Mouse (Mus musculus) lung, adult 2 months (tissue): ENCODE results near the gene Abraxas1. TPM values are rescaled to one million over a fixed set of nuclear protein-coding genes. Genes with fewer than 3 reads are reported as not detected.

Experiments
- DNase-seq: peaks from one replicate; pipeline ENCODE4 v3.0.0; 2022
- H3K4me1 ChIP-seq: fragments of 200-500 bp; 2 replicates; pipeline ENCODE4 v1.6.1; 2011; ENCODE audit warnings: low read length; ENCODE audit not compliant: control insufficient read depth, insufficient read depth
- H3K4me3 ChIP-seq: fragments of 200-500 bp; replicated peaks from 2 replicates; pipeline ENCODE3; 2011; ENCODE audit warnings: low read depth, mild to moderate bottlenecking, control low read depth, low read length; ENCODE audit errors: extremely low read depth
- CTCF ChIP-seq: fragments of 200-500 bp; IDR thresholded peaks from 2 replicates; pipeline ENCODE4 v1.5.1; 2011; ENCODE audit warnings: mild to moderate bottlenecking, low read length, control low read depth; ENCODE audit not compliant: insufficient read depth
- POLR2A ChIP-seq: fragments of 200-500 bp; IDR thresholded peaks from 2 replicates; pipeline ENCODE4 v1.6.1; 2011; ENCODE audit warnings: low read depth, mild to moderate bottlenecking, control low read depth, low read length, borderline replicate concordance; ENCODE audit errors: extremely low read depth
- WGBS: fragments of 180-500 bp; shearing (Covaris S2); methylation state at CpG from one replicate; pipeline ENCODE4 v1.1.7; 2018; 5-methylcytosine and 5-hydroxymethylcytosine counted together
- polyA plus RNA-seq: library from polyadenylated mRNA; depleted of rRNA; stranded (reverse); fragments of >200 nt; gene quantifications from 2 replicates; pipeline ENCODE4 v1.2.3, GENCODE M21; 2012

The Abraxas1 gene
- polyA plus RNA-seq, 1 experiment, result 3.1 TPM

GRCm38 (mm10) chr5:100828701-100829100 lies 7.9 kb upstream of the Abraxas1 start:
- Histone ChIP-seq H3K4me3 (no peak overlapping the region), H3K4me1 (no peaks in the 10 kb centered on the region)
- WGBS, result 78% methylated on average over 3 of the region's 3 CpGs
- no peak for DNase-seq
- TF ChIP-seq CTCF (no peak), POLR2A (no peak)

DNA sequence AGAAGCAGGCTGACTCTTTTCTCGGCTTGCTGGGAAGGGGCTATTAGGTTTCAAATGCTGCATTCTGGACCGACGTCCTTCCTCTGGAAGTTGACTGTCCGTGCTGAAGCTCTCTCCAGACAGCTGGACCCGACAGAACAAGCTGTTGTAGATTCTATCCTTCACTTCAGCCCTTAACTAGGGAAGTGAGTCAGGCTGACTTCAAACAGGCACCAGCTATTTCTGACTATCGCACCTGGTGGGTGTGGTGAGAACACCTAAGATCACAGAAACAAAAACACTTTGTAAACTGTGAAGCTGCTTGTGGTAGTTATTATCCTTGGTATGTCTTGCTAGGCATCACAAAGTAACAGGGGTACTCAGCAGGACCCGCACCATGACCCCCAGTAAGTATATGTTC lies 5.8 kb upstream of the Abraxas1 start:
- H3K4me1 ChIP-seq, result no peaks in the 10 kb centered on the region
- no peak for DNase-seq
- H3K4me3 ChIP-seq, result no peak overlapping the region
- 65% methylated on average over 7 of the region's 7 CpGs for WGBS
- TF ChIP-seq POLR2A, result no peak
- TF ChIP-seq CTCF, result no peak

- Histone ChIP-seq H3K4me3 (no peak overlapping the region), H3K4me1 (no peaks in the 10 kb centered on the region)
- 15% methylated on average over 2 of the region's 2 CpGs for WGBS
- DNase-seq, result no peak
- no peak for TF ChIP-seq POLR2A
- TF ChIP-seq CTCF, result 0 out of 2 replicates have a peak, but pooled peaks have one; percentile 9
Measured at GRCm38 (mm10) chr5:100825975-100826374, 5.2 kb upstream of the Abraxas1 start.

GRCm38 (mm10) chr5:100822826-100823225 lies 2.1 kb upstream of the Abraxas1 start:
- Histone ChIP-seq H3K4me1 (no peaks in the 10 kb centered on the region), H3K4me3 (no peak overlapping the region)
- no peak for DNase-seq
- WGBS, result 66% methylated on average over 7 of the region's 7 CpGs
- no peak for TF ChIP-seq POLR2A
- TF ChIP-seq CTCF, result no peak

DNA sequence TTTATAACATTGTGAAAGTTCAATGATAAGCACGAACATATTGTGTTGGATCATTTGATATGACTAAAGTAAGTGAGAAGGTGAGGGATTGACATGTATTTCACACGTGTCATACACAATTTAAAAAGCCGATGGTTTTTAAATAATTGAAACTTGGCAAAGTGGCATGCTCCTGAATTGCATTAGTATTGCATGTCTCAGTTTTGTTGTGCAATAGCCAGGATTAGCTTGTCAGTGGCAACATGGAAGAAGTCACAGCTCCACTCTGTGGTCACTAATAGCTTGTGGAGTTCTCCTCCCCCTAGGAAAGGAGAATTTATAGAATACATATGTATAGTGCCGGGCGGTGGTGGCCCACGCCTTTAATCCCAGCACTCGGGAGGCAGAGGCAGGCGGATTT lies 610 bp upstream of the Abraxas1 start:
- TF ChIP-seq POLR2A (no peak), CTCF (no peak)
- 67% methylated on average over 8 of the region's 8 CpGs for WGBS
- Histone ChIP-seq H3K4me3 (no peak overlapping the region), H3K4me1 (no peaks in the 10 kb centered on the region)
- DNase-seq, result no peak

DNA sequence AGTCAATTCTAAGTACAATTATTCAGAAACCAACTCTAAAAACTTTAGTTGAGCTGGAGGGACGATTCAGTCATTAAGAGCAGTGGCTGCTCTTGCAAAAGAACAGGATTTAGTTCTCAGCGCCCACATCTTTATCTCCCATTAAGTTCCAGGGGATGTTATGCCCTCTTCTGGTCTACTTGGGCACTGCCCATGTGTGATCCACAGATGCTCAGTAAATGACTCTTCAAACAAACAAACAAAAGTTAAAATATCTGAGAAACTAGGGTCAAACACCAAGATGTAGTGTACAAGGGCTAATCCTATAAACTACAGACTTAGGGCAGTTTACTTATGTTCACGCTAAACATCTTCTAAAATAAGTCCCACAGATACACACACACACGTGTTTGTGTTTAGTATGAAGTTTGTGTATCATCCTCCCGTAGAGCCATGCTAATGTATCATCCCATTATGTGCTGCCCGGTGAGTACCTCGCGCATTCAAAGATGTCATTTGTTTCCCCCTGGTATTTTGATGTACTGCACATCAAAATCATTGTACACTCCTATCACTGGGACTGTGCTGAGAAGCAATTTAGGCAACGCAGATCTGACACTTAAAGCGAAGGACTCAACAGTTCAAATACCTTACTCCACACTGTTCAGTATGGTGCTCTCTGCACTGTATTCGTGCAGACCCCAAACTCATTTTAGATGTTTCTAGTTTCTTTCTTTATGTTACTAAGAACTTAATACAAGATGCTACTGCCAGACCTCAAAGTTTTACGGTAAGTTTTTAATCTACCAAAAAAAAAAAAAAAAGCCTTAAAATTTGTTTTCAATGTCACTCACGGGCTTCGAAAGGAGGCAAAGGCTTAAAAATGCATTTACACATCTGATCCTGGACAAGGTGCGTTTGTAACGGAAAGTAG lies 941 bp downstream of the Abraxas1 start:
- no peak for DNase-seq
- peak overlapping the region; percentile 87 for H3K4me3 ChIP-seq
- TF ChIP-seq POLR2A (no peak), CTCF (no peak)
- no peaks in the 10 kb centered on the region for H3K4me1 ChIP-seq
- WGBS, result 27% methylated on average over 16 of the region's 16 CpGs

GRCm38 (mm10) chr5:100818341-100818740 lies 2.4 kb downstream of the Abraxas1 start:
- 46% methylated on average over 4 of the region's 4 CpGs for WGBS
- TF ChIP-seq CTCF (no peak), POLR2A (no peak)
- no peak for DNase-seq
- no peaks in the 10 kb centered on the region for H3K4me1 ChIP-seq
- H3K4me3 ChIP-seq, result no peak overlapping the region

GRCm38 (mm10) chr5:100798165-100798860 lies 22.5 kb downstream of the Abraxas1 start, which contains the start of the genes Helq and Mrps18c:
Helq (minus strand) TSS chr5:100798598.
Mrps18c (plus strand) TSS chr5:100798627.
- H3K4me1 ChIP-seq, result peaks cover 4% of the 10 kb centered on the region; the same call in 1 of the 2 replicates
- whole genome bisulfite sequencing, result under 1% methylated on average over 67 of the region's 67 CpGs
- H3K4me3 ChIP-seq, result peak within 1 kb of the TSS; percentile 78
- DNase-seq, result peak; percentile 86
- TF ChIP-seq POLR2A (0 out of 2 replicates have a peak, but pooled peaks have one; percentile 31), CTCF (no peak)

- 77% methylated on average over 5 of the region's 5 CpGs for WGBS
- Histone ChIP-seq H3K4me3 (no peak overlapping the region), H3K4me1 (no peaks in the 10 kb centered on the region)
- TF ChIP-seq CTCF, result no peak
- no peak for TF ChIP-seq POLR2A
- DNase-seq, result no peak
Measured at GRCm38 (mm10) chr5:100794084-100794483, 26.7 kb downstream of the Abraxas1 start.

GRCm38 (mm10) chr5:100792261-100792660 lies 28.5 kb downstream of the Abraxas1 start:
- no peak for TF ChIP-seq POLR2A
- no peak for TF ChIP-seq CTCF
- Histone ChIP-seq H3K4me1 (no peaks in the 10 kb centered on the region), H3K4me3 (no peak overlapping the region)
- no peak for DNase-seq
- 88% methylated on average over 7 of the region's 7 CpGs for WGBS
